Mouse (Mus musculus) hindbrain, embryonic 16.5 days (tissue): ENCODE results near the gene Mapk9. TPM values are rescaled to one million over a fixed set of nuclear protein-coding genes. Genes with fewer than 3 reads are reported as not detected.

Experiments used
- ATAC-seq: fragments of 200-750 bp; cut with Nextera tagmentation; 2 replicates; pipeline ENCODE4 v1.8.0; 2017; ENCODE audit warnings: moderate TSS enrichment, moderate library complexity
- H3K27ac ChIP-seq: fragments of 300-500 bp; sonication (generic); 2 replicates; pipeline ENCODE4 v1.5.1; 2014; ENCODE audit warnings: low read depth, mild to moderate bottlenecking, control low read depth, low read length, moderate library complexity
- H3K27me3 ChIP-seq: fragments of 300-500 bp; sonication (generic); replicated peaks from 2 replicates; pipeline ENCODE4 v1.6.1; 2014; ENCODE audit warnings: low read length; ENCODE audit not compliant: control insufficient read depth, insufficient read depth
- H3K36me3 ChIP-seq: fragments of 300-500 bp; sonication (generic); 2 replicates; pipeline ENCODE4 v1.6.1; 2014; ENCODE audit warnings: mild to moderate bottlenecking, low read length, moderate library complexity, mixed read lengths; ENCODE audit not compliant: control insufficient read depth, insufficient read depth
- H3K4me1 ChIP-seq: fragments of 300-500 bp; sonication (generic); 2 replicates; pipeline ENCODE4 v1.6.1; 2014; ENCODE audit warnings: low read depth, low read length; ENCODE audit not compliant: control insufficient read depth, insufficient read depth
- H3K4me2 ChIP-seq: fragments of 300-500 bp; sonication (generic); 2 replicates; pipeline ENCODE4 v1.6.1; 2014; ENCODE audit warnings: mild to moderate bottlenecking, low read length, control low read depth, moderate library complexity
- H3K4me3 ChIP-seq: fragments of 300-500 bp; sonication (generic); 2 replicates; pipeline ENCODE4 v1.5.1; 2014; ENCODE audit warnings: mild to moderate bottlenecking, low read length, control low read depth, moderate library complexity
- H3K9ac ChIP-seq: fragments of 300-500 bp; sonication (generic); 2 replicates; pipeline ENCODE4 v1.6.1; 2014; ENCODE audit warnings: low read depth, mild to moderate bottlenecking, control low read depth, low read length, moderate library complexity
- H3K9me3 ChIP-seq: fragments of 300-500 bp; sonication (generic); 2 replicates; pipeline ENCODE4 v1.6.1; 2014; ENCODE audit warnings: mild to moderate bottlenecking, low read length, moderate library complexity; ENCODE audit not compliant: control insufficient read depth
- WGBS: fragments of 180-500 bp; shearing (Covaris S2); extraction: QIAGEN DNeasy Blood & Tissue Kit; methylation state at CpG from one replicate; pipeline ENCODE4 v1.1.7; 2014; 5-methylcytosine and 5-hydroxymethylcytosine counted together
- polyA plus RNA-seq: library from polyadenylated mRNA; unstranded; fragments of >200 nt; fragmentation: Nextera tagmentation; extraction: Ambion mirVana; gene quantifications from 2 replicates; pipeline ENCODE4 v1.2.1, GENCODE M21; 2015

The Mapk9 gene
- polyA plus RNA-seq, 1 experiment from 2014 or later = 69.0 TPM

GRCm38 (mm10) chr11:49818869-49819566 is 27.5 kb upstream of the Mapk9 start:
- H3K4me1 ChIP-seq = no peaks in the 10 kb centered on the region
- H3K27me3 ChIP-seq = no peaks in the 10 kb centered on the region
- H3K36me3 ChIP-seq = peaks cover 6% of the 10 kb centered on the region
- ATAC-seq = no peak
- H3K9me3 ChIP-seq = no peaks in the 10 kb centered on the region
- H3K4me3 ChIP-seq = no peak overlapping the region
- 85% methylated on average over 15 of the region's 15 CpGs for WGBS
- H3K9ac ChIP-seq = no peak overlapping the region
- H3K27ac ChIP-seq = peak overlapping the region; percentile 25; the same call in 1 of the 2 replicates
- no peak overlapping the region for H3K4me2 ChIP-seq

- H3K4me3 ChIP-seq = no peak overlapping the region
- H3K9ac ChIP-seq = no peak overlapping the region
- peaks cover 12% of the 10 kb centered on the region for H3K36me3 ChIP-seq
- no peak overlapping the region for H3K27ac ChIP-seq
- H3K27me3 ChIP-seq = no peaks in the 10 kb centered on the region
- ATAC-seq = no peak
- no peaks in the 10 kb centered on the region for H3K4me1 ChIP-seq
- H3K9me3 ChIP-seq = no peaks in the 10 kb centered on the region
- H3K4me2 ChIP-seq = no peak overlapping the region
- WGBS = 77% methylated on average over 7 of the region's 7 CpGs
Observed at GRCm38 (mm10) chr11:49819676-49820075, 26.9 kb upstream of the Mapk9 start.

GRCm38 (mm10) chr11:49820928-49821327 is 25.6 kb upstream of the Mapk9 start:
- Histone ChIP-seq H3K9ac (no peak overlapping the region), H3K27me3 (no peaks in the 10 kb centered on the region), H3K4me3 (no peak overlapping the region), H3K27ac (no peak overlapping the region), H3K9me3 (no peaks in the 10 kb centered on the region), H3K4me2 (no peak overlapping the region), H3K4me1 (no peaks in the 10 kb centered on the region), H3K36me3 (peaks cover 15% of the 10 kb centered on the region)
- 83% methylated on average over 2 of the region's 2 CpGs for WGBS
- no peak for ATAC-seq

GRCm38 (mm10) chr11:49821546-49821945 is 25.0 kb upstream of the Mapk9 start:
- no peak overlapping the region for H3K9ac ChIP-seq
- H3K27ac ChIP-seq = no peak overlapping the region
- peaks cover 15% of the 10 kb centered on the region for H3K36me3 ChIP-seq
- H3K4me1 ChIP-seq = no peaks in the 10 kb centered on the region
- H3K4me2 ChIP-seq = no peak overlapping the region
- no peaks in the 10 kb centered on the region for H3K9me3 ChIP-seq
- H3K27me3 ChIP-seq = no peaks in the 10 kb centered on the region
- no peak for ATAC-seq
- H3K4me3 ChIP-seq = no peak overlapping the region
- 89% methylated on average over 2 of the region's 2 CpGs for WGBS

GRCm38 (mm10) chr11:49822337-49822736 is 24.2 kb upstream of the Mapk9 start:
- no peaks in the 10 kb centered on the region for H3K9me3 ChIP-seq
- no peak overlapping the region for H3K4me3 ChIP-seq
- H3K27me3 ChIP-seq = no peaks in the 10 kb centered on the region
- peaks cover 15% of the 10 kb centered on the region for H3K36me3 ChIP-seq
- H3K4me1 ChIP-seq = no peaks in the 10 kb centered on the region
- WGBS = 94% methylated on average over 2 of the region's 2 CpGs
- no peak for ATAC-seq
- H3K4me2 ChIP-seq = no peak overlapping the region
- no peak overlapping the region for H3K9ac ChIP-seq
- no peak overlapping the region for H3K27ac ChIP-seq

GRCm38 (mm10) chr11:49824896-49825295 is 21.7 kb upstream of the Mapk9 start:
- Histone ChIP-seq H3K9me3 (no peaks in the 10 kb centered on the region), H3K27me3 (no peaks in the 10 kb centered on the region), H3K9ac (no peak overlapping the region), H3K36me3 (peaks cover 15% of the 10 kb centered on the region), H3K27ac (no peak overlapping the region), H3K4me2 (no peak overlapping the region), H3K4me1 (no peaks in the 10 kb centered on the region), H3K4me3 (no peak overlapping the region)
- no peak for ATAC-seq
- WGBS = 38% methylated on average over 2 of the region's 2 CpGs

GRCm38 (mm10) chr11:49827243-49827642 is 19.3 kb upstream of the Mapk9 start:
- Histone ChIP-seq H3K36me3 (peaks cover 15% of the 10 kb centered on the region), H3K4me1 (no peaks in the 10 kb centered on the region), H3K27me3 (no peaks in the 10 kb centered on the region), H3K9ac (no peak overlapping the region), H3K4me3 (no peak overlapping the region), H3K4me2 (no peak overlapping the region), H3K9me3 (no peaks in the 10 kb centered on the region), H3K27ac (no peak overlapping the region)
- WGBS = 45% methylated on average over 6 of the region's 6 CpGs
- ATAC-seq = no peak

GRCm38 (mm10) chr11:49829176-49829745 is 17.3 kb upstream of the Mapk9 start:
- no peak overlapping the region for H3K27ac ChIP-seq
- no peak for ATAC-seq
- WGBS = 82% methylated on average over 7 of the region's 7 CpGs

GRCm38 (mm10) chr11:49831980-49832379 is 14.6 kb upstream of the Mapk9 start:
- WGBS = 80% methylated on average over 12 of the region's 12 CpGs
- Histone ChIP-seq H3K4me3 (no peak overlapping the region), H3K36me3 (peaks cover 12% of the 10 kb centered on the region), H3K9ac (no peak overlapping the region), H3K9me3 (no peaks in the 10 kb centered on the region), H3K27ac (no peak overlapping the region), H3K4me2 (no peak overlapping the region), H3K4me1 (no peaks in the 10 kb centered on the region), H3K27me3 (no peaks in the 10 kb centered on the region)
- ATAC-seq = peak; percentile 68; the same call in 1 of the 2 replicates

More at GRCm38 (mm10) chr11:49829176-49829745, 17.3 kb upstream of the Mapk9 start:
- Histone ChIP-seq H3K9me3 (no peaks in the 10 kb centered on the region), H3K27me3 (no peaks in the 10 kb centered on the region), H3K4me1 (no peaks in the 10 kb centered on the region), H3K4me3 (no peak overlapping the region), H3K9ac (no peak overlapping the region), H3K36me3 (peaks cover 9% of the 10 kb centered on the region), H3K4me2 (no peak overlapping the region)
